Mouse (Mus musculus): ENCODE data around the gene Hmgb4.

DNA sequence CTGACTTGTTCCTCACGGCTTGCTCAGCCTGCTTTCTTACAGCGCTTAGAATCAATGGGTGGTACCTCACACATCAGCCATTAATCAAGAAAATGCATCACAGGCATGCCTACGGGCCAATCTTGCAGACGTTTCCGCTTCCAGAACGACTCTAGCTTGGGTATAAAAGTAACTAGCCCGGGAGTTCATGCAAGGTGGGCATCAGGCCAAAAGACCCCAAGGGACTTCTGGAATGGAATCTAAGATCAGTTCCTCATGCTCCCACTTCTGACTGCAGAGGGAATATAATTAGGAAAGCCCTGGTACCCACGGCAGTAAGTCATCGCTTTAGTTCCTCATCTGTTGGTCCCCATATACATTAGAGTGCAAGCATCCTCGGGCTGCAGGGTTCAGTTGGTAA lies 9.4 kb upstream of the Hmgb4 start:
- TF ChIP-seq CTCF (IDR thresholded peaks at IDR 0.05; ENCODE audit: borderline replicate concordance, insufficient read depth, low read depth, low read length) (no peak), POLR2A (IDR thresholded peaks at IDR 0.05; ENCODE audit: borderline replicate concordance, insufficient read depth, low read length) (no peak)
